Mouse (Mus musculus): ENCODE data around the gene Grin3a.

Grin3a gene

DNA sequence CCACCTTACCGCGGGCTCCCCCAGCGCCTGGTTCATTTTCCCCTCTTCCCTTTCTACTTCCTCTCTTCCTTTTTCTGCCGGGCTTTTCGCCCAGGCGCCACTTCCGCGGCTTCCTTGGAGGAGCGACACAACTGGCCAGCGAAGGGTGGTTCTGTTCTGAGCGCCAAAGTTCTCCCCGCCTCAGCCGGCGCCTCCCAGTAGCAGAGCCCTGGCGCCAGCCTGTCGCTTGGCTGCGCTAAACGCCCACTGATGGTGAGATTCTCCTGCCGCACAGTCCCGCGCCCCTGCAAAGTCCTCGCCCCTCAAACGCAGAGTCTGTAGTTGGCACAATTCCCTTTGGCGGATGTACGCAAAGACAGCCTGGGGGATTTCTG is at the start of gene Grin3a:
Gene Grin3a, minus strand, starts transcription at position 133 of the 374 bp plus-strand sequence.
- DNase-seq (ENCODE audit: low spot score in 2 of 2): no peak

DNA sequence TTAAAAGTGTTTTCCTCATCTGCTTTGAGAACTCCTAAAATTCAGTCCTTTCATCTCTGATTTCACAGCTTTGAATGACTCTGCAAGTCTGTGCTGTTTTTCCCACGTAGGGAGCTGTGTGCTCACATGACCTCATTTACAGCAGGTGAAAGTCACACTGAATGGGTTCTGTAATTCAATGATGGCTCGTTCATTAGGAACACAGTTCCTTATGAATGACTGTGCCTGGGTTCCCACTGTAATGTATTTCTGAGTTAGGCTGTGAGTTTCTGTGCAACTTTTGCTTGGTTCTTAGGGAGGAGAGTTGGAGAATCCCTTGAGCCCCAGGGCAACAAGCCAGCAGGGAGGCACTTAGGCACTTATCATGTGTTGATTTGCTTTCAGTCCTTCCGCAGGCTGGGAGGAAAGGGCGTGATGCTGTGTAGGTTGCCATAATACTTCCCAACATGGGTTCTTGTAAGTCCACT is 46.3 kb upstream of the Grin3a start:
- no peak for DNase-seq (ENCODE audit: low spot score in 2 of 2)

DNA sequence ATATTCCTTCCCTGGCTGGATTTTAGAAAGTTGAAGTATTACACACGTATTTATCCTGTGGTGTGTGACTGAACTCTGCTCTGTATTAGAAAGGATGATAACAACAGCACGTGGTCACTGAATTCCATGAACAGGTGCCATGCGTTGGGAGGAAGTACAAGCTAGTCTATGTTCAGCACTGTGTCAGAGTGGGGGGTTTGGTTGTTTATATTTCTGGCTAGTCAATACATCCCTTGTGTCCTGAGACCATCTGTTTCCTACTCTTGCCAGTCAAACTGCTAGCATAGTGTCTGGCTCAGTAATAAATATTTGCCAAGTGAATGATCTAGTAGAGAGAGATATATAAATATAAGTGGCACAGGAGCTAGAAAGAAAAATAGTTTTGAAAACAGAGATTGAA is 31.5 kb upstream of the Grin3a start:
- DNase-seq (ENCODE audit: low spot score in 2 of 2): no peak

GRCm38 (mm10) chr4:49860611-49861010 is 15.1 kb upstream of the Grin3a start:
- DNase-seq (ENCODE audit: low spot score in 2 of 2): no peak

- no peak for DNase-seq (ENCODE audit: low spot score in 2 of 2)
Measured at GRCm38 (mm10) chr4:49844828-49845611, 524 bp downstream of the Grin3a start.

- DNase-seq (ENCODE audit: low spot score in 2 of 2): no peak
Measured at GRCm38 (mm10) chr4:49844274-49844827, 1.2 kb downstream of the Grin3a start.

- no peak for DNase-seq (ENCODE audit: low spot score in 2 of 2)
Measured at GRCm38 (mm10) chr4:49843787-49844186, 1.8 kb downstream of the Grin3a start.

DNA sequence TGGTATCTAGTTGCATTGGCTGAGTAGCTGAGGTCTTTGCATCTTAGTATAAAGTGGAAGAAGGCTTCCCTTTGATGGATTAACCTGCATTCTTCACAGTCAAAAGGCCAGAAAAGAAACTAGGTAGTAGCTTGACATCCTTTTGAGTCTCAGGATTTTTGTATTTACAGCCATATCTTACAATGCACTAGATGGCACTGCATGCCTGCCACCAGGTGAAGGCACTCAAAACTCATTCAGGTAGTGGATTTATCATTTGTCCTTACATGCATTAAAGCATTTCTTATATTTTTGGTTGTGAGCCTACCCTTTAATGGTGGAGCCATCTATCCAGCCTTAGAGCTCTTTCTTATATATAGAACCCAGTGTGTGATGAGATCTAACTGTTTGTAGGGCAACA is 13.5 kb downstream of the Grin3a start:
- no peak for DNase-seq (ENCODE audit: low spot score in 2 of 2)

- DNase-seq (ENCODE audit: low spot score in 2 of 2): no peak
Measured at GRCm38 (mm10) chr4:49813852-49814251, 31.7 kb downstream of the Grin3a start.

DNA sequence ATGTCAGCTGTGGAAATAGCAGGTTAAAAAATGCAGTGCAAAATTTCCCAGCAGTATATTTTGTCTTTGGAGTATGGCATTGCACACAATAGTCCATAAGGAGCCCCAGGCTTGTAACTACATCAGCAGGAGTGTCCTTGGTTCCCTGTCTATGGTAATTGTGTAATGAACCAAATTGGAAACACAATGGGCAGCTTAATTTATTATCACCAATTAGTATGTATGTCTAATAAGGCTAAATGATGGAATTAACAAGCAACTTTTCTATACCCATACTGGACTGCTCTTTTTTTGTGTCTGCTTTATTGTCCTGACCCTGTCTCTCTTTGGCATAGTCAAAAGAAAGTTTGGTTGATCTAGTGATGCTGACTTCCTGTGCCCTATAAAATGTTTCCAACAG is 38.8 kb downstream of the Grin3a start:
- no peak for DNase-seq (ENCODE audit: low spot score in 2 of 2)

DNA sequence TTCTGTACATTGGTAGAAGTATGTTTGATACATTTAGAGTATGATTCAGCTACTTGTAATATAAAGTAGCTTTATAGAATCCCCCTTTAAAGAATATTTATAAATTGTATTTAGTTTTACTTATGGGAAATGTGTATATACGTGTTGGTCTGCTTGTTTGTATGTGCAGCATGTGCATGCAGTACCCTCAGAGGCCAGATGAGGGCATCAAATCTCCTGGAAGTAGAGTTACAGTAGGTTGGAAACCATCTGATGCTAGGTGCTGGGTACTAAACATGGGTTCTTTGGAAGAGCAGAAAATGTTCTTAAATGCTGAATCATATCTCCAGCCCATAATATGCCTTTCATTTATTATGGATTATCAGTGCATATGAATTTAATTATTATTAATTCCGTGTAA is 46.2 kb downstream of the Grin3a start:
- DNase-seq (ENCODE audit: low spot score in 2 of 2): no peak

DNA sequence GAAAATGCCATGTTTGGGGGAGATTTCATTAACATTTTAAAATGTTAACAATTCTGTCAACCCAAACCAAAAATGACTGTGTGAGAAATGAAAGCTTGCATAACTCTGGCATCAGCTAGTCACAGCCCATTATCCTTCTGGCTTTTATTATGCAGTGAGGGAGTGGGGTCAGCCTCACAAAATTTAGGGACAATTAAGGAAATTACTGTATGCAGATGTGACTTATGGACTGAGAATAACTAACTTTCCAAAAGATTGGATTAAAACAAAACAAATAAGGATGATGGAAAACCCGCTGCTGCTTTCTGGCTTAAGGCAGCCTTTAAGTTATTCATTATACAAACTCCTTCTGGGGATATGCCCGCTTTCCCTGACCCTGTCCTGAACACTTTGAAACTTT is 56.6 kb downstream of the Grin3a start:
- no peak for DNase-seq (ENCODE audit: low spot score in 2 of 2)

GRCm38 (mm10) chr4:49742847-49743246 is 102.7 kb downstream of the Grin3a start:
- DNase-seq (ENCODE audit: low spot score in 2 of 2): no peak

- no peak for DNase-seq (ENCODE audit: low spot score in 2 of 2)
Measured at GRCm38 (mm10) chr4:49741942-49742341, 103.6 kb downstream of the Grin3a start.

DNA sequence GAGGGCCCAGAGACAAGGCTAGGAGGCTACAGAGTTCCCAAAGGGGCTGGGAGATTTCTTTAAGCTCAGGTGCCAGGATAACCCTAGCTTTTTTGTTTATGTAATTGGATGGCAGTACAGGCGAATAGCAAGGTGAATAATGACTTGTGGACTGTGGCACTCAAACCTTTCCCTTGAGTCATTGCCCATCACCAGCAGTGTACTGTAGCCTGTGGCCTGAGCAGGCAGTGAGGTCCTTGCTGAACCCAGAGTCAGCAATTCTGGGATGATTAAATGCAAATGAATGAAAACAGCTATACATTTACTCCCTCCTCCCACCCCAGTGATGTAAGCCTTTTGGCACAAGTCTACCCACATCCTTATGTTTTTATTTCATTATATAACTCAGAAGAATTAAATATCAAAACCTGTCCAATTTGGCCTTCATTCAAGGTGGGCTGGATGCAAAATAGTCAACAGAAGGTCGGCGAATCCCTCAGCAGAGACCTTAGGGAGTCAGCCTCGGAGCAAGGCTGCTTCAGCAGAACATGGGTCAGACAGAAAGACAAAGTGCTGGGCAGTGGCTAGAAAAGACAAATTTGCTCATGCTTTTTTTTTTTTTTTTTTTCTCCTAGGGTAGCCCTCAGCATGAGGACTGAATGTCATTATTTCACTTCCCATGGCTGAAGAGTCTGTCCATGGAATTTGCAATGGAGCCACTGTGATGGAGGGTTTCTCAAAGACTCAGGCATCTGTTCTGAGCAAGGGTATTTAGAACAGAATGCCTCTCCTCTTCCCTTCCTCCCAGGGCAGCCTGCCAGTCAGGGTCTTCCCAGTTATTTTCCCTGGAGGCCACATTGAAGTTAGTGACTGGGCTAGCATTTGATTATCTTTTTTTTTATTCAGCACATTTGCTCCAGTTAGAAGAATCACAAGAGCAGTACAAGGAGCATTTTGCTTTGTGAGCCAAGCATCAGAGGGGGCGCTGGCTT is 104.5 kb downstream of the Grin3a start:
- no peak for DNase-seq (ENCODE audit: low spot score in 2 of 2)

DNA sequence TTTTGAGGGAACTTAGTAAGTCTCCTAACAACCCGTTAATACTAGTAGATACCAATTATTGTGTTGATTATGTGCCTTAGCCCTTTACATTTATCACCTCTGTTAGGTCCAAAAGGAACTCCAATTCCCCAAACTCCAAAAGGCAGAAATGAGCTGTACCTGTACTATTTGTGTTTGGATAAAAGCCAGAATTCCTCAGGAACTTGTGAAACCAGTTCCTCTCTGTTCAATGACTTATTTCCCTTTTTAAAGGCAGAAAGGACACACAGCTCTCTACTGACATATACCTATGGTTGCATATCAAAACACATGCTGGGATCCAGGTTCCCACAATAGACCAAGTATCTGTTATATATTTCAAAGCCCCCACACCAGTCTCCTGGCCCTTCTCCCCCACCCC is 106.0 kb downstream of the Grin3a start:
- no peak for DNase-seq (ENCODE audit: low spot score in 2 of 2)

DNA sequence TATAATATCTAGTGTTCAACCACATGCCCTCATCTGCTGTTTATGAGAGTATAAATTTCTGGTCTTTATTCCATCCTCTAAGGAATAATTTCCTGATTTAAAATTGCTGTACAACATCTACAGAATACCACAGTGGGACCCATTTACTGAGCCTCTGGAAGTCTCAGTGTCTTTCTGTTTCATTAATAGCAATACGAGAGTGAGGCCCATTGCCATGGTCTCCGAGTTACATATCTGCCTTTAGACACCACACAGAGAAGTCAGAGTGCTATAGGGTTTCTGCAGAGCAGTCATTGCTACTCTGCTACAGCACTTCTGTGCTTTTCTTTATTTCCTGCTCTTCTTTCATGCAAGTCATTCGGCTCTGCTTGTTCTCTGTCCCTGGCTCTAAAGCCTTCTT is 116.2 kb downstream of the Grin3a start:
- DNase-seq (ENCODE audit: low spot score in 2 of 2): no peak

- no peak for DNase-seq (ENCODE audit: low spot score in 2 of 2)
Measured at GRCm38 (mm10) chr4:49723908-49724307, 121.6 kb downstream of the Grin3a start.

DNA sequence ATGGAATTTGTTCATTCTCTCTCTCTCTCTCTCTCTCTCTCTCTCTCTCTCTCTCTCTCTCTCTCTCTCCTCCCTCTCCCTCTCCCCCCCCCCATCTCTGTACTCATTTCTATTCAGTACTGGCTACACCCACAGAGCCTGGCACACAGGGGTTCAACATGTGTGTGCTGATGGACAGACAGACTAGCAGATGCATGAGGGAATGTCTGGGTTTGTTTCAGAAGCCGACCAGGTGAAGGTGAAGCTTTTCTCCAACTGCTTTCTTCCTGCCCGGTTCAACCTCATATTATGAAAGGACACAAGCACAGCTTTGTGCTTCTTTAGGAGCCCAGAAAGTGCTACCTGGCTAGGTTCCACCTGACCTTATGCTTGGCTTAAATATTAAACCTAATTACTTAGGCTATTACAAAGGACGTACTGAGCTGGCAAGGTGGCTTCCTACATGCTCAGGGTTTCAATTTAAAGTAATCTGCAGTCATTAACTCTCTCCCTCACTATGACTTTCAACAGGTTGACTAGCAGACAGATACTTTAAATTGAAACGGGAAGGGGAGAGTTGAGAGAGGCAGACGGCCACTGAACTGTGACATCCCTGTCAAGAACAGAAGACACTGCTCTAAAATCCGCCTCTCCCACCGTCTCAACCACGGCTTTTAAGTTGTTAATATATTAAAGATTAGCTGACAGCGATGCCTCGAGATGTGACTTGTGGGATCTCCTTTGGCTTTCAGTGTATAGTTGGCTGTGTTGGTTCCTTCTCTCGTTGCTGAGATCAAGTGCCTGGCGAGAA is 153.9 kb downstream of the Grin3a start:
- DNase-seq (ENCODE audit: low spot score in 2 of 2): no peak

DNA sequence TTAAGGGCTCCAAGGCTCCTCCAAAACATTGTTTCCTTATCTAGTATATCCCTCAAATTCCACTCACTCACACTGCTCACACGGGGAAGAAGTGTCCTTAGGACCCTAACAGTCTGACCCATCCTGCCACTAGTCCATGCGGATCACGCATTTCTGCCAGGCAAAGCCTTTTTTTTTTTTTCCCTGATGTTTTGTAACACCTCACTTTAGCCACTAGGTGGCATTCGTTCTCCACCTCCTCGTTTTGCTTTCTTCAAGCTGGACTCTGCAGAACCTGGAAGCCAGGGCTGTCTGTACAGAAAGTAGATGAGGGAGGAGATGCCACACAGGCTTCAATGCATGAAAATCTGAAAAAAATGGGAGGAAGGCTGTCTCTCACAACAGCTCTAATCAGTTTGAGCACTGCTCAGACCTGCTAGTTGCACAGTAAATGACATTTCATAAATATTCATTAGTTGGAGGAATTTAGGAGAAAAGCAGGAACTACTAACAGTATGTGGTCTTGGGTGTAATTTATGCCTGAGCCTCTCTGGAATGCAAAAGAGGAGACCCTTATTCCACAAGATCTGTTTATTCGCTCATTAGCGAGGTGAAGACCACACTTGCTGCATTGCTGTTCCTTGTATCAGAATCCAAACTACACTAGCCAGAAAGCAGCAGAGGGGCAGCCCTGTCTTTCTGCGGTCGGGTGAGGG is 156.8 kb downstream of the Grin3a start:
- peak in 1 of 2 experiments; percentile 9 for DNase-seq (ENCODE audit: low spot score in 2 of 2)

DNA sequence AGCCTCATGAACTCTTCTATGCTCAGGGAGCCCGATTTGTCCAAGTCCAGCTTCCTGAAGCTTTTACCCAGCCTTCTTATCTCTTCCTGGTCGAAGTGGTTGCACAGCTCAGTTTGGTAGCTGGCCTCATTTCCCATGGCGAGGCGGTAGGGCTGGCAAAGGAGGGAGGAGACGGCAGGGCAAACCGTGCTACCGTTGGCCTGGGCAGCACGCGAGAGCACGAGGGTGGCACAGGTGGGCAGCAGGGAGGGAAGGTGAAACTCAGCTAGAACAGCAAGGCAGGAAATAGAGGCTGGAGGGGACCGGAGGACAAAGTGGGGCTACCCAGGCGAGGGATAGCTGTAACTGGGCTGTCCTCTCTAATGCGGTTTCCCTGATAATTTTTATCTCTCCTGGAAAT is 163.7 kb downstream of the Grin3a start, which contains the start of gene Ppp3r2:
Gene Ppp3r2, minus strand, starts transcription at position 213 of the 400 bp plus-strand sequence.
- no peak for DNase-seq (ENCODE audit: low spot score in 2 of 2)

Data from natural killer cell, adult 2 months (primary cell).